Mouse (Mus musculus) cerebellum, adult 2 months (tissue): ENCODE results near the gene Stat4.

Experiments used
- CTCF ChIP-seq: fragments of 200-500 bp; IDR thresholded peaks from 2 replicates; pipeline ENCODE4 v1.5.1; 2011; ENCODE audit warnings: low read depth, mild to moderate bottlenecking, control low read depth, low read length, moderate library complexity, borderline replicate concordance; ENCODE audit not compliant: insufficient read depth
- POLR2A ChIP-seq: fragments of 200-500 bp; IDR thresholded peaks from 2 replicates; pipeline ENCODE4 v1.6.1; 2011; ENCODE audit warnings: low read length, control low read depth, borderline replicate concordance; ENCODE audit not compliant: insufficient read depth

DNA sequence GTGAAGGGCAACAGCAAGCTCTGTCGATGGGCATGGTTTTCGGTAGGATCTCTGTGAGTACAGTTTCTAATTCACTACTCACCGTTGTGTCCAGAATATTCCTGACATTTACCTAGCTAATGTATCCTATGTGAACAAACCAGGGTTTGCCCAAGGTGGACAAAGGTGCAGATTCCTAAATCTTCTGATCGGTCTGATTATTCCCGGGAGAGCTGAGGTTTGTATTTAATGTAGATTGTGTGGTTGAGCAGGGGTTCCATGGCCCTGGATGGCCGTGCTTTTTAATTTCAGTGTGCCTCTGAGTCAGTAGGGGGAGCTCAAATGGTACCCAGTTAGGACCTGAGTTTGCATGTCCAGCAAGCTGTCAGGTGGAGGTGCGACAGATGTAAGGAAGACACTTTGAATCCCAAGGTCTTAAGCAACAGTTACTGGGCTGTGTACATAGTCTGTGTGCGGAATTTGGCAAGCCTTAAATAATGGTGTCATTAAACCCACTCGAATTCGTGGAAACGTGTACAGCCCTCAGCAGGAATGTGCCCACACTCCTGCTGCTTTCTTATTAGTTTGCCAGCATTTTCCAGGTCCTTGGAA is 144.9 kb downstream of the Stat4 start:
- TF ChIP-seq CTCF (peak; percentile 39; the same call in 1 of the 2 replicates), POLR2A (no peak)
